Mouse (Mus musculus): Measurements from ENCODE around the gene Stard10. TPM values are rescaled to one million over a fixed set of nuclear protein-coding genes. Genes with fewer than 3 reads are reported as not detected.

Gene Stard10
- total RNA-seq, 2 experiments from 2014 or later: 53.2 to 109 TPM

DNA sequence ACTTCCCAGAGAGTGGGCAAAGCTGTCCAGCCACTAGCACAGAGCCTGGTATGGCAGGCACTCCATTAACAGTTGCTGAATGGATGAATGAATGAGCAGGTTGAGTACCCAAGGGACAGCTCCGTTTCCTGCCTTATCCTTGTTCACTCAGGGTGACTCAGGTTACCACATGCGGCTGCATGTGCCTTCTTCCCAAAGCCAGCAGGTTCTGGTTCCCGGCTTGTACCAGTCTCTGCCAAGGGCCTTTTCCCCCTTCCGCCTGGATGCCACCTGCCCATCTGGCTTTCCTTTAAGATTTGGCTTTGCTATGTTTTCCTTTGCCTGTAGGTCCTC is 13.9 kb downstream of the Stard10 start:
- DNase-seq: no peak

- peak; percentile 51 for DNase-seq
Observed at GRCm38 (mm10) chr7:101332045-101332831, 15.4 kb downstream of the Stard10 start.

DNA sequence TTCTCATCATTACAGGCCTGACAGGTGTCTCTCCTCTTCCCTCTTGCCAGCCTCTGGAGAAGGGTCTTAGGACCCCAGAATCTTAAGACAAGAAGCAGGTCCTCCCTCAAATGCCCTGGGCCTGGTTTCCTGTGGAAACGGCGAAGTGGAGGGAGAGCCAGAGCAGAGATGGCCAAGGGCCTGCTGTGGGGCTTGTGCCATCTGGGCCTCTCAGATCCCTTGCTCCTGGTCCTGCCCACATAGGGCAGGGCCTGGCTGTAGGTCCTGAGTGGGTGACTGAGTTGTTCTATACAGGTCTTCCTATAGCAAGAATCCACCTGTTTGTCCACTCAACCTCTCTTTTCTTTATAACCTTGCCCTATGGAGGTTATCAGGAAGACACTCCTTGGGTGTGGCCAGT is 18.3 kb downstream of the Stard10 start:
- DNase-seq: no peak

DNA sequence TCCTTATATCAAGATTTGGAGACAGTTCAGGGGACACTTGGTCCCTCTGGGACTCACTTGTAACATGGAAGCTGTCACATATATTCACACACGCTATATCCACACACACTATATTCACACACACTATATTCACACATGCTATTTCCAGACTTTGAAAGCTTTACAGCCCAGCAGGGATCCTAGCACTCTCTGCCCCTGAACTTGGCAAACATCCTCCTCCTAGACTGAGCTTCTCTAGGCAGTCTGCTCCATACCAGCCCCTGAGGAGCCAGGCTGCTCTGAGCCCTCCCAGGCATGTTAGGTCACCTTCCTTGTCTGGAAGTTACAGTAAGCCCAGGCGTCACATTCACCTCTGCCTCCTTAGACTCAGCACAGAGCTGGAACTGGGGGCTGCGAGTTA is 19.8 kb downstream of the Stard10 start:
- no peak for DNase-seq

- DNase-seq: no peak
Observed at GRCm38 (mm10) chr7:101337401-101337800, 20.5 kb downstream of the Stard10 start.

DNA sequence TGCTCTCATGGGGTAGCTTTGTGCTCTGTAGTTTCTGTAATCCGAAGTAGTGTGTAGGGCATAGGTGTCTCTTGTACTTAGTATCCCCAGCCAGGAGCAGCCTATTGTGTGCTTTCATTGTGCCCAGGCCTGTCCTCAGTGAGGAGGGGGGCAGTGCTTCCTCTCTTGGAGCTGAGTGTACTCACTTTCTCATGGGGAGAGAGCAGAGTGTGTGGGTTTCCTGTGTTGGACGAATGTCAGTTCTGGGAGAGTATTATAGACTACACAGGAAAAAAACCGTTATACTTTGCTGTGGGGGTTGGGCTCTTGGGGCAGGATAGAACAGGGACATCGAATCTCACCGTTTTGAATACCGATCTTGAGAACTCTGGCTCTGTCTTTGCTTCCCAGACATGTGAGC is 24.5 kb downstream of the Stard10 start:
- no peak for DNase-seq

GRCm38 (mm10) chr7:101343135-101343534 is 26.2 kb downstream of the Stard10 start:
- no peak for DNase-seq

DNA sequence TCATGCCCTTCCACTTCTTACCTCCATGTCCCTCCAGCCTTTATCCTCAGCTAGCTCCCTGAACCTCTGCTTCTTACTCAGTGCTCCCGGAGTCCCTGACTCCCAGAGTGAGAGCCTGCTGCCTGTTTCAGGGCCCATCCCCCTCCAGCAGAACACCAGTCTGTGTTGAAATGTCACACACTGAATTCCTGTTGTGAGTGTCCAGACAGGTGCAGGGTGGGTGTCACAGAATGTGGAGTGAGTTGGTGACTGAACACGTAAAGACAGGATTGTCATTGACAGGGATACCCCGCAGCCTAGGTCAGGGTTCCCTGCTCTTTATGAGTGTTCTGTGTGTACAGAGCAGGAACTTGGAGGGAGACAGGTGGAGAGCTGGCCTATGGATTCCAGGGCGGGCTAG is 28.0 kb downstream of the Stard10 start:
- DNase-seq: no peak

DNA sequence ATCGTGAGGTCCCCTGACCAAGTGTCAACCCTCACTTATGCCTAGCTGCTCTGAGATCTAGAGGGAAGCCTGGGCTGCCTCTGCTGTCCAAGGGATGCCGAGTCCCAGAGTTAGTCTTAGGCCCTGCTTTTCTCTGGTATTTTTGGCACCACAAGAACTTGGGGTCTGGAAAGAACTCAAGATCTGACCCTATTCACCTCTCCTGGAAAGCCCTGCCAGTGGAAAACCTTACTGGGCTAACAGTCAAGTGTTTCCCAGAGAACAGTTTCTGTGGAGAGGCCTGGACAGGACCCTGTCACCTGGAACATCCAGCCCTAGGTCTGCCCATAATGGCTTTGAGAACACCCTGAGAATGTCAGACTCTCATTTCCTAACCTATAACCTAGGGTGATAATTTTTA is 30.1 kb downstream of the Stard10 start:
- DNase-seq: no peak

DNA sequence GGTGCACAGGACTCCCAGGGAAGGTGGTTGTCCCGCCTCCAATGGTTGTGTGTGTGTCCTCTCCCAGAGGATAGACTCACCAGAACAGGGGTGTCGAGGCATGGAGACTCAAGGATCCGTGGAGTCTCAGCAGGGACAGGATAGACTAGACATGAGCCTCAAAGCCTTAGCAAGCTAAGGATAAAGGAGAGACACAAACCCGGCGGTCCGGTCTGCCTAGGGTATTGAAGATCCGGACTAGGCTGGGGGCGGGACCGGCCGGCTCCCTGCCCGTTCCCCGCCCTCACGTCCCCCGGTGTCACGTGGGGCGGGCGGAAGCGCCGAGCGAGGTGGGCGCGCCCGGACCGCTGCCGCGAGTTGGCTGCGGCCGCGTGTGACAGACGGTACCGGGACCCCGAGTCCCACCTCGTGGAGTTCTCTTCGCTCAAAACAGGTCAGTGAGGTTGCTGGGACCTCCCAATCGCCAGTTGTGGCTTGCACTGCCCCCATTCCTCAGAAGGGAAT is 30.9 kb downstream of the Stard10 start, which contains the start of gene Arap1:
Gene Arap1 (plus strand): TSS at position 301 of the 504 bp plus-strand sequence.
- peak; percentile 78 for DNase-seq

GRCm38 (mm10) chr7:101348312-101348711 is 31.4 kb downstream of the Stard10 start:
- no peak for DNase-seq

DNA sequence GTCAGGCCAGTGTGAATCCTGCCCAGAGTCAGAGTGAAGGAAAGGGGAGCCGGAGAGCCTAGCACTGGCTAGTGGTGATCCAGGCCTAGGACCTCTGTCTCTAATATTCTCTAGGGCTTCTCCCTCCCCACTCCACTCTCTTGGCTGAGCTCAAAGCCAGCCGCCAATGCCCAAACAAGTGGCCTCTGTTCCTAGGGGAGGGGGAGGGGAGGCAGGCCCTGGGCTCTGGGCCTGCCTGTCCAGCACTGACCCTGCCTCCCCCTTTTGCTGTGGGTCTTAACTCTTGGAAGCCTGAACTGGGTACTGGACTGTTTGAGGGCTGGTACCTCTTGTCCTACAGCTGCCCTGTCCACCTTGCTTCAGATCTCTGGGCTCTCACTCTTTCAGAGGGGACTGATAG is 33.0 kb downstream of the Stard10 start:
- DNase-seq: no peak

- no peak for DNase-seq
Observed at GRCm38 (mm10) chr7:101352404-101352803, 35.5 kb downstream of the Stard10 start.

DNA sequence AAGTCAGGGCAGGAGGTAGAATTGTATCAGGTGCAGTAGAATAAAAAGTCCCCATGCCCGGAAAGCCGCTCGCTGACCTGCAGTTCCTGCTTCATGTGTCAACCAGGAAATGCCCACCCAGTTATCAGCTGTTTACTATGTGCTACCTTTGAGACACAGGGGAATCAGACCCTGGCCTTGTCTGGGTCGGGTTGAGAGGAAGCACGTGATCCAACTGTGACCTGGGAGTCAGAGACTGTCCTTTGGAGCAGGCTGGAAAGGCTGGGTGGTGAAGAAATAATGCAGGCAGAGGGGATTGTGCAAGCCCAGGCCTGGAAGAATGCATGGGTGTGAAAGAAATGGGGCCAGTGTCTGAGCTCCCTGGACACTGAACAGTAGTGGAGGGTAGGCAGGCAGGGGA is 37.5 kb downstream of the Stard10 start:
- peak; percentile 61 for DNase-seq

- no peak for DNase-seq
Observed at GRCm38 (mm10) chr7:101355551-101356100, 38.7 kb downstream of the Stard10 start.

GRCm38 (mm10) chr7:101356868-101357267 is 40.0 kb downstream of the Stard10 start:
- DNase-seq: no peak

DNA sequence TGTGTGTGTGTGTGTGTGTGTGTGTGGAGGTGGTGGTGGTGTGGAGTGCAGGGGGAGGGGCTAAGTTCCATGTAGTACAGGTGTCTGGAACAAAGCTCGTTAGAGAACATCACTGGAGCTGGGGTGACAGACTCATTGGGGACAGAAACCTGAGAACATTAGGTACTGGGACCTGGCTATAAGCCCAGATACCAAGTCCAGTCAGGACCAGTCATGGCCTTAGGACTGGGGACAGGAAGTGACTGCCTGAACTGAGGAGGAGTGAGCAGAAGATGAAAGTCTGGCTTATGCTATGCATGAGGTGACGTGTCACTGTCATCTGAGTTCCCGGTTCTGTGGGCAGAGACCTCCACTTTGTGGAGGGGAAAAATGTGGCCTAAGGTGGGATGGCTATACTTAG is 43.5 kb downstream of the Stard10 start:
- no peak for DNase-seq

DNA sequence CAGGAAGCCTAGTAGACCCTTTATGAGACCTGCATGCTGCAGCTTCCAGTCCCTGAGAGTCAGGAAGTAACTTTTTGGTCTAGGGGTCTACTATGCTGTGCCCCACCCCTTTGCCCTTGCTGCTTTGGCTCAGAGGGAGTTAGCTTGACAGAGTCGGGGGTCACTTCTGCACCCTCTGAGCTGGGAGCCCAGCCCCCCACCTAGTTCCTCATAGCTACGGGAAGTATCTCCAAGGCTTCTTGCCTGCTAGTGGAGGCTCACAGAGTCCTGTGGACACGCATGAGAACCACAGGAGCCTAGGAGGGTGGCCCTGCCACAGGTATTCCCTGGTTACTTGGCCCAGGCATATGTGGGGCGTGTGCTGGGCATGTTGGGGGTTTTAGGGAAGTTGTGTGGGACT is 44.1 kb downstream of the Stard10 start:
- DNase-seq: no peak

DNA sequence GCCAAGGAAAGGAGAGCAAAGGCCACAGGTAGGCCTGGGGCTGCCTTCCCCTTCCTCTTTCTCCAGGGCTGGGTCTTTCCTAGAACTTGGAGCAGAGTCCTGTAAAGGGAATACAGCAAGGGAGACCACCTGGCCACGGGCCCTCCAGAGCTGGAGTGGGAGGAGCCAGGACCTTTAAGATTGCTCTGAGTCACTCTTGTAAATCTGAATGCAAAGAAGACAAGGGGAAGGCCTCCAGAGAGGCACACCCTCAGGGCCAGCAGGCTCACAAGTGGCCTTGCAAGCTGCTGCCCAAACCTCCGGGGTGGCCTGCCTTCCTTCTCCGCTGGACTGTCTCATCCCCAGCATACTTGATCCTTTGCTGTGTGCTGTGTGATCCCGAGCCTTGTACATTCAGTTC is 44.9 kb downstream of the Stard10 start:
- no peak for DNase-seq

- DNase-seq: no peak
Observed at GRCm38 (mm10) chr7:101362791-101363191, 45.9 kb downstream of the Stard10 start.

- no peak for DNase-seq
Observed at GRCm38 (mm10) chr7:101363914-101364313, 47.0 kb downstream of the Stard10 start.

GRCm38 (mm10) chr7:101367901-101368852 is 51.3 kb downstream of the Stard10 start:
- DNase-seq: no peak

- no peak for DNase-seq
Observed at GRCm38 (mm10) chr7:101369666-101370065, 52.8 kb downstream of the Stard10 start.

Measured in adrenal gland, postnatal 10 days (tissue).